Mouse (Mus musculus): ENCODE data around the gene Mrpl16. TPM values are rescaled to one million over a fixed set of nuclear protein-coding genes. Genes with fewer than 3 reads are reported as not detected.
A peak's percentile ranks its signal among the peaks of the same experiment; 100 is the strongest.

Gene Mrpl16
- polyA plus RNA-seq, 1 experiment = 14.7 TPM

DNA sequence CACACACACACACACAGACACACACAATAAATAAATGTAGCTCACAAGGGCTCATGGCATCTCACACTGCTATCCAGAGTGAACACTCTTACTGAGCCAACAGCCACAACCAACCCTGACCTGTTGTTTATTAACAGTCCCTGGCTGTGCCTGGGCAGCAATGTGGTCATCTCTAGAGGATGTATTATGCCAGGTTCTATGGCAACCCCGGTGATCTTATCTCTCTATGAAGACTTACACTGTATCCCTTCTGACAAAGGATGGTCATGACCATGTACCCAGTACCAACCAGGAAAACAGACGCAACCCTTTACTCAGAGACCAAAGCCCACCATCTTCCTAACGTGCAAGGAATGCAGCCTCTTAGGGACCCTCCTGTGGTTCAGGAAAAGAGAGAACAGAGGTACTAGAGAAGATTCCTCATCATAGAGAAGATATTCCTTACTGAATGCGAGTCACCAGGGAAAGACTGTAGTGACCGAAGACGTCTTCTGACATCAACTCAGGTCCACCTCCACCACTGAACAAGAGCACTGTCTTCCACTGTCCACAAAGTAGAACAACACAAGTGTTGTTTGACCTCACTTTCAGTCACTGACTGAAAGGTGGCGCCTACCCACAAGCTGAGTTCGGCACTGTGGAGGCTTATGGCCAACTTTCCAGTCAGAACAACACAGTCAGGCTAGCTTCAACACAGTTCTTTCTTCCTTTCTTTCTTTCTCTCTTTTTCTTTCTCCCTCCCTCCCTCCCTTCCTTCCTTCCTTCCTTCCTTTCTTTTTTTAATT is 30.5 kb downstream of the Mrpl16 start:
- no peak for DNase-seq (ENCODE audit: low read depth, low spot score)
- 67% methylated on average over 8 of the region's 8 CpGs for WGBS

DNA sequence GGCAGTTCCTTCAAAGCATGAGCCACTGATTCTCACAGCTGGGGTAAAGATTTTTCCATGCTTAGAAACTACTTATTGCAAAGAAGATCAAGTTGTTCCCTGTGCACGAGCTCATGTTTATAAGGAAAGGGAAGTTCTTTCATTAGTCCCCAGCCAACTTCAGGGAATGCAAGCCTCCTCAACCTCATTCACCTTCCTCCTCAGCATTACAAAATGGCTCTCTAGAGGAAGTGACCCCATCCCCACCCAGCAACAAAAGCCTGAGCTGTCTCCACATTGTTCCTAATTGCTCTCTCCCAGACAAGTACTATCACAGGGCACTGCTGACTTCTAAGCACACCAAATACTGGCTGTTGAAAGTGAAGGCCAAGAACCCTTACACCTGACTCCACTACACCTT is 34.2 kb downstream of the Mrpl16 start:
- WGBS = 19% methylated on average over 1 of the region's 1 CpGs
- DNase-seq (ENCODE audit: low read depth, low spot score) = no peak

DNA sequence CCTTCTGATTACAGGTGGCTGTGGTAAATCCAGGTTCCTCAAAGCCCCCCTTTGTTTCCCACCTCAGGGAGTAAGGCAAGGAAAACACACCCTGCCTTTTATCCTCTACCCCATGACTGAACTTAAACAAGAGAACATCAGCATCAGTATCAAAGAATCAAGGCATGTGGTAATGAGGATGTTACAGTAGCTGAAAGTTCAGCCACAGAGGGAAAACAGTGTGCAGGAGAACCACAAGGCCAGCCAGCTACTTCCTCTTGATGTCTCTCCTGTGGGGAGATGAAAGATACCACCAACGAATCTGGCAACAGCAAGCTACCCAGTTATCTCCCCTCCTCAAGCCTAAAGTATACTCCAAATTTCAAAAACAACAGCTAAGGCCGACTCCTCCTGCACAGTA is 37.1 kb downstream of the Mrpl16 start:
- 67% methylated on average over 2 of the region's 2 CpGs for WGBS
- no peak for DNase-seq (ENCODE audit: low read depth, low spot score)

DNA sequence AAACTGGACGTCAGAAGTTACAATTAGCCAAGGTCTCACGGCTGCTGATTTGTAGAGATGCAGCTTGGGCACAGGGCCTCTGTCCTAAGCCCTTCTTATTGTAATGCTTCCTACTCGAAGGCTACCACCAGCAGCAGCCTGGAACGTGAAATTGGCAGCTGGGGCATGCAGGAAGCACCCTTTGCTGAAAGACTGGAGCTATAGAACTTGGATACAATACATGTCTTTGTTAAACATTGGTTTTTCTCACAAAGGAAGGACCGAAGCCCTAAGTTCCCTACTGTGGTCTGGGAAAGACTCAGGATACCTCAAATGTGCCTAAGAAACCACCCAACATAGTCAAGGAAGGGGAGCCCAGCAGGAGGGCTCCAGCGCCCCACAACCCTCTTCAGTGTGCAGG is 37.6 kb downstream of the Mrpl16 start:
- no peak for DNase-seq (ENCODE audit: low read depth, low spot score)
- WGBS = 67% methylated on average over 6 of the region's 6 CpGs

DNA sequence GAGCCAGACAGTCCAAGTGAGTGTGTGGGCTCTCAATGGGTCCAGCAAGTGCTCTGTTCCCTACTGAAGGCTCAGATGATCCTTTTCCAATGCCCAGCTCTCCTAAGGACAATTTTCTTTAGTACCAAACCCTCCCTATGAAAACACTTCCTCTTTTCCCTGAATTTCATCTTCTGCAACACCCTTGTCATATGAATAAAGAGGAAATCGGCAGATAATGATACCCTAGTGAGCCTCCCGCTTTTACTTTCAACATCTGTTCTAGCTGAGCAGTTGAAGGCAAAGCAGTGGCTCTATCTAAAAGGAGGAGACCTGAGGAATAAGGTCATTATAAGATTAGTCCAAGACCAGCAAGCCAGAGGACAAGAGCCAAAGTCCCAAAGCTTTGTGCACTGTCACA is 38.3 kb downstream of the Mrpl16 start:
- 85% methylated on average over 2 of the region's 2 CpGs for WGBS
- DNase-seq (ENCODE audit: low read depth, low spot score) = no peak

DNA sequence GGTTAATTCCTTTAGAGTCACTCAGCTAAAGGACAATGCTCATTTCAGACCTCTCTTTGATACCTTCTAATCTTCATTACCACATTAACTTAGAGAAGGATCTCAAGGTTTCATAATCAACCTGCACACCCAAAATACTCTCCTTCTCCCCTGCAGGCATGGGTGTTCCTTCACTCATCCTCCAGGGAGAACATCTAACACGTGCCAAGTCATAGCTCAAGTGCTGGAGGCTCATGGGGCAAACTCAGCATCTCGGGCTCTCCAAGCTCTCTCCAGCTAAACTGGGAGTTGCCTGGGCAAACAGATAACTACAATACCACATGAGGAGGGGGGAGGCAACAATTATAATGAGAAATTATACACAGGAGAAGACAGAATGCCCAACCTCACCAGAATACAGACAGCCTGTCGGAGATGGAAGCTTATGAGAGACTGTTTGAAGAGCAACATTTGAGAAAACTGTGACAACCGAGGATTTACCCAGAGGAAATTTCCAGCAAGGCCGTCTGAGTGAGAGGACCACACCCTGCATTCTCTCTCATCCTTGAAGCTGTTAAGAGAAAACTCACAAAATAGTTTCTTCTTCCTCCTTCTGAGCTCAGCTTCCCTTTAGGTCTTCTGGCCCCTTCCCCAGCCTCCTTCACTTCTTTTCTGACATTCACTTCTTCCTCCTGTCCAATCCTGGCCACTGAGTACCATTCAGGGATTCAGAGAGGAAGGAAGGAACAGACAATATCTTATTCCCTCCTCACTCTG is 40.0 kb downstream of the Mrpl16 start:
- no peak for DNase-seq (ENCODE audit: low read depth, low spot score)
- 47% methylated on average over 5 of the region's 5 CpGs for WGBS

DNA sequence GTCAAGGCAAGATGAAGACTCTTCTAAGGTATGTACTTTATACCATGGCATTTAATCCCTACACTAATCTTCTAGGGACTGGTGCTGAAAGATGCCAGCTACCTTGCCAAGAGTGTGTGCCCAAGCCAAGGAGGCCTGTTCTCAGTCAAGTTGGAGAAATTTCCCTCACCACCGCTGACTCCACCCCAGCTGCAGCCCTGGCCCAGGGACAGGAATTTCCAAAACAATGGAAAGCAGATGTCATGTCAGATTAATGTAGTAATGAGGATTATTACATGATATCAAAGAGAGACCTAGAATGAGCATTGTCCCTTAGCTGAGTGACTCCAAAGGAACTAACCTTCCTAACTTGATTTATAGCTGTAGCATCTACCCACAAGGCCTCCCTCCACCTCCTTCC is 40.7 kb downstream of the Mrpl16 start:
- WGBS = 67% methylated on average over 1 of the region's 1 CpGs
- no peak for DNase-seq (ENCODE audit: low read depth, low spot score)

DNA sequence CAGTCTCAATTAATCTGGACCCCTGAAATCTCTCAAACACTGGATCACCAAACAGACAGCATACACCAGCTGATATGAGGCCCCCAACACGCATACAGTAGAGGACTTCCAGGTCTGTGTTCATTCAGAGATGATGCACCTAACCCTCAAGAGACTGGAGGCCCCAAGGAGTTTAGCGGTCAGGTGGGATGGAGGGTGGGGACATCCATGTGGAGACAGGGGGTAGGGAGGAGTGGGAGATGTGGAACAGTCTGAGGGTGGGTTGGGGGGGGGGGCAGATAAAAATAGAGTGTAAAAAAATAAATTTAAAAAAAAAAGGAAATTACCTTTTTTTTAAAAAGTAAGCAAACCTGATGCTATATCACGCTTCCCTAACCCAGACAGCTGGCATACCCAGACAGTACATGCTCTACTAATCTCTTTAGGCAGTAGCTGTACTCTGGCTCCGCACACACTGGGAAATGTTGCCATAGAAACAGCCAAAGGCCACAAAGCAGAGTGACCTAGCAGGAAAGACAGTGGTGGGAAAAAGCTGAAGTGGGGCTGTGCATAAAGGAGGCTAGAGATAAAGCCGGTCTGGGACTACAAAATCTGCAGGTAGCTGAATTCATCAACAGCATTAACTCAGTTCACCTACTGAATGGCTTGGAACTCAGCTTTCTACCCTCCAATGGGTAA is 41.6 kb downstream of the Mrpl16 start:
- 76% methylated on average over 5 of the region's 5 CpGs for WGBS
- no peak for DNase-seq (ENCODE audit: low read depth, low spot score)

DNA sequence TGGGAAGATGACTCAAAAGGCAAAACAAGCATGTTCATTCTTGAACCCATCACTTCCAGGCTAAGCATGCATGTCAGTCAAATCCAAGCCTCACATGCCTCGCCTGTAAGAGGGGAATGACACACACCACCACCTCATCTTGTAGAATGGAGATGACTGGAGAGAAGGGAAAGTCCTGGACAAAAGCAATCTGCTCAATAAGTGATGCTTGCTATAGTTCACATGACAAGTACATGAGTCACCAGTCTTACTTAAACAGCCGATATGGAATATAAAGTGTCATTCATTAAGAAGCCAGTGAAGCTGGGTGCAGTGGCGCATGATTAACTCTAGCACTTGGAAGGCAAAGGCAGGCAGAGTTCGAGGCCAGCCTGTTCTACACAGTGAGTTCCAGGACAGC is 42.9 kb downstream of the Mrpl16 start:
- DNase-seq (ENCODE audit: low read depth, low spot score) = no peak
- WGBS = 65% methylated on average over 4 of the region's 4 CpGs

DNA sequence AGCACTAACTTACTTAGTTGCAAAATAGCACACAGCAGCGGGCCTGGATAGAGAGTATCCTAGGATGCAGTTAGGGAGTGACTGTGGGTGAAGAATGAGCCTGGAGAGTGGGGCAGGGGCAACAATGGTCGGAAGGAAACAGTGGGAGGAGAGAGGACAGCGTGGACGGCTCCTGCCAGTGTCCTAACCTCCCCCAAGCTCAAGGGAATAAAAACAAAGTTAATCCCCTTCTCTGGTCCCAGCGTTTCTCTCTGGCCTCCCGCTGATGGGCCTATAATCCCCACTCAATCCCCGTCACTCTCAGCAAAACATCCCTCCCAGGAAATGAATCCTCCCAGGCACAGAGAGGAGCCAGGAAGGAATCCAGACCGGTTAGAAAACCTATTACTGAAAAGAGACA is 43.5 kb downstream of the Mrpl16 start:
- WGBS = 64% methylated on average over 8 of the region's 8 CpGs
- no peak for DNase-seq (ENCODE audit: low read depth, low spot score)

DNA sequence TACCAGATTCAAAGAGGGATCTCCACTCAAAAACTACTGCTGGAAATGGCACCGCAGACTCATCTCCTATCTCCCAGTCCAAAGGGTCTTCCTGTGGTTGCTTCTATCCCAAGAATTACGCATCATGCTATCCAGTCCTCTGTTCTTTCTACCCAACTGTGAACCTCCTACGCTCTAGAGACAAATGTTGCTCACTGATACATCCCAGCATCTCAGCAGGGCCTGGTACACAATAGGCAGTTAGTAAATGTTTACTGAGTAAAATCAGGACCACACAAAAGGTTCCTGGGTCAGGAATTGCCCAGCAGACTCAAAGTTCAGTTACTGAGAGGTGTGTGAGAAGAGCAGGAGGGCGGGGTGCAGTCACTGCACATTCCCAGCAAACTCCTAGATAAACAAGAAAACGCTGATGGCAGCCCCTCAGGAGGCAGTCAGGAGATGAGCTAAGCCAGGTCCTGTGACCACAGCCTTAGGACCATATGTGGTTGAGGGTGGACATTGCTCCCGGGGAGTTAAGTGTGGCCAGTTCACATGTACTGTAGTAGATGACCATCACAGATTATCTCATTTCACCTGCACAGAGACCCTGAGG is 44.6 kb downstream of the Mrpl16 start:
- WGBS = 68% methylated on average over 6 of the region's 6 CpGs
- DNase-seq (ENCODE audit: low read depth, low spot score) = no peak

DNA sequence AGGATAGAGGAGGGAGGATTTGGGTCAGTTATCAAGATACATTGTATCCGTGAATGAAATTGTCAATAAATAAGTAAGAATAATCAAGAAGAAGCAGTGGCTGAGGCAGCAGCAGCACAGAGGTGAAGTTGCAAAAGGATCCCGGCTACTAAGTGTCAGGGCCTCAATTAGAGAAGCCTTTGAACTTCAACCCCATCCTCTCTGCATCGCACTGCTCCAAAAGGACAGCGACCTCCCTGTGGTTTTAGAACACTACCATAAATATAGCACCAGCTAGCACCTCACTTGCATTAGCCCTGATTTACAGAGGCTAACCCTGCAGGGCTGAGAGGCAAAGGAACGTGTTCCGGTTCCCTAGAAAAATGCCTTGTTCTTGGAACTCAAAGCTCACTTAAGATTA is 46.5 kb downstream of the Mrpl16 start:
- DNase-seq (ENCODE audit: low read depth, low spot score) = no peak
- 68% methylated on average over 6 of the region's 6 CpGs for WGBS

DNA sequence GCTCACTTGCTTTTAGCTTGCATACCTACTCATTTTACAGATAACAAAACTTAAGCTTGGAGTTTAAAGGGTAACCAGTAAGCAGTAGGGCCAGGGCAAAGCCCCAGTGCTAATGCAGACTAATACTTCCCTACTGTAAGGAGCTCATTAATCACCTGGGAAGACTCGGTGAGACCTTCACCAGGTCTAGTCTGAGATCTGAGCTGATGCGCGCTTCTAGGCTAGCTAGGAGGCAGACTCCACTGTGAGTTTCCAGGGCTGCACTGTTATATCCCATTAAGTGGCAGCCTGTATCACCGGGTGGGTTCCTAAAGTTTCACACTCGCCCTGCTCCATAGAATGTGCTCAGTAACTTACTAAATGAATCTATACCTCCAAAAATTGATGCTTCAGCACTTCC is 47.4 kb downstream of the Mrpl16 start:
- DNase-seq (ENCODE audit: low read depth, low spot score) = no peak
- WGBS = 40% methylated on average over 5 of the region's 5 CpGs

DNA sequence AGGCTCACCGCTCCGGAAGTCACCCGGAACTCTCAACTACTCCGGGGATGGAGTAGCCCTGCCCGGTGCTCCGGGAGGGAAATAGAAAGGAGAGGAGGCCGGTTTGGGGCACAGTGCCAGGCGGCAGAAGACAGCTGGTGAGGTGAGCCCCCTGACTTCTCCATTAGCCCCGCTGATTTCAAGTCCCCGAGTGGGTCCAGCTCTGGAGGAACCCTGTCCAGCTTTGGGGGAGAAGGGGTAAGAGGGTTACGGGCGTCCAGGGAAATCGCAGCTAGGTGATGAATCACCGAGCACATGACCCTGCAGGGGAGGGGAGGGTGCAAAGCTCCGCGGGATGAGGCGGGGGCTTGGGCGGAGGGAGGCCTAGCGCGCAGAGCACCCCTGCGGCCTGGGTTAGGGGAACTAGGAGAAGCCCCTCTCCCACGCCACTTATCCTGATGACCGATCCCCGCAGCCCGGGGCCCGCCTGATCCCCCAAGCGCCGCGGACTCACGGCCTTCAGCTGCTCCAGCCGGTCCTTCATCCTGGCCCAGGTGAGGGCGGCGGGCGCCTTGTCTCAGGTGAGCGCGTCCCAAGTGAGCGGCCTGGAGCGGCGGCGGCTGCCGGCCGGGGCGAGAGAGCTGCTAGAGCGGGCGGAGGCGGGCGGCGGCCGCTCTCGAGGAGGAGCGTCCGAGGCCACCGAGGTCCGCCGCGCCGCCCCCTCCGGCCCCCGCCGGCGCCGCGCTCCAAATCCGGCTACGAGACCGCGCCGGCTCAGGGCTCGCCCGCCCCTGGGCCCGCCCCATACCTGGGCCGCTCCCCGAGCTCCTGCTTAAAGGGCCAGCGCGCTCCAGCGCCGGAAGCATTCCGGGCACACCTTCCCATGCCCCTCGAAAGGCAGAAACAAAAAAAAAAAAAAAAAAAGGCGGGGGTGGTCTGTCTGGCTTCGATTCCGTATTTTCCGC is 48.3 kb downstream of the Mrpl16 start:
- no peak for DNase-seq (ENCODE audit: low read depth, low spot score)
- under 1% methylated on average over 73 of the region's 83 CpGs for WGBS

DNA sequence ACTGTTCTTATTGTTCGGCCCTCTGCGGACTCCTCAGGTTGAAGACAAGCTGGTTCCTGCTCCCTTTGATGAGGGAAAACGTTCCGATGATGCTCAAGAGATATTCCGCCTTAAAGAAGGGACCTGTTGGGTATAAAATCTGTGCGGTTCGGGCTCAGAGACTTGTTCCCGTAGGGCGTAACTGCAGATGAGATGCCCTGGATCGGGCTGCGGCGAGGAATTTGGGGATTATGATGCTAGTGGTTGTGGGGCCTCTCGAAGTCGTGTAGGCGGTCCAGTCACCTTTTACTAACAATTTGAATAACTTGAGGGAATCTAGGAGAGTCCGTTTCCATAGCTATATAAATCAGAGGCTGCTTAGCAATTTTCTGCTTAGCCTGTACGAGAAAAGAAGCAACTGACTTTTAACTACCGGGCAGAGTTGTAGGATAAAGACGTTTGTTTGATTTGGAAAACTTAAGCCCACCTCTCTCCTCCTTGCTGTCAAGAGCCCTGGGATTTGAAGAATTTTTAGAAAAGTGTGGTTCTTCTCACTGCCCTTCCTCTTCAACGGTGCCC is 49.0 kb downstream of the Mrpl16 start, which contains the start of gene Stx3:
Gene Stx3 (minus strand): TSS at position 261 of the 558 bp plus-strand sequence.
- DNase-seq (ENCODE audit: low read depth, low spot score) = no peak
- WGBS = under 1% methylated on average over 20 of the region's 20 CpGs

DNA sequence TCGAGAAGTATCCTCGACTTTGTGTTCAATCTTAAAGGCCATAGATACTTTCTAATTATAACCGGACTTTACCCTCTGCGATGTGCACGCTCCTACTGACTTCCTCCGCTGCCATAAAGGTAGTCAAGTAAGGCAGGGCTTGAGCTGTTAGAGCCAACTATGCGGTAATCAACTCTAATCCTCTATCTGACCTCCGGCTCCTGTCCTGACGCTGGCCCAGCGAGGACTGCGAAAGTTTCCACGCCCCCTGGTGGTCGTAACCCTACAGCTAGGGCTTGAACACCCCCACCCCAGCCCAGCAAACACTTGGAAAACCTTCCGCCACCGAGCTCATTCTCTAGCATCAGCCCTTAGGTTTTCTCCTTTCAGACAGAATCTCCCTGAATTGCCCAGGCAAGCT is 49.6 kb downstream of the Mrpl16 start:
- WGBS = under 1% methylated on average over 15 of the region's 15 CpGs
- peak; percentile 65 for DNase-seq (ENCODE audit: low read depth, low spot score)

DNA sequence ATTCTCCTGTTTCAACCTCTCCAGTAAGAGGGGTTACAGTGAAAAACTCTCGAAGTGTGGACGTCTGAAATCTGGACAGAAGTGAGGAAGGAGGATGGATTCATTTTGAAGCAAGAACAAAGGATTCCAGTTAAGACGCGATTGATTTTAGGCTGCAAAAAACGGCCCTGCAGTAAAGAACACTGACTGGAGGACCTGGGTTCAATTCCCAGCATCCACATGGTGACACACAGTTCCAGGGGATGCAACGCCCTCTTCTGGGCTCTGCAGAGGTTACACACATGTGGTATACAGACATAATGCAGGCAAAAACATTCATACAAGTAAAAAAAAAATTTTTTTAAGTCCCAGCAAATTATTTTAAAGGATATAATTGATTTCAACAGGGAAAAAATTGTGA is 50.0 kb downstream of the Mrpl16 start:
- 23% methylated on average over 6 of the region's 6 CpGs for WGBS
- DNase-seq (ENCODE audit: low read depth, low spot score) = no peak

DNA sequence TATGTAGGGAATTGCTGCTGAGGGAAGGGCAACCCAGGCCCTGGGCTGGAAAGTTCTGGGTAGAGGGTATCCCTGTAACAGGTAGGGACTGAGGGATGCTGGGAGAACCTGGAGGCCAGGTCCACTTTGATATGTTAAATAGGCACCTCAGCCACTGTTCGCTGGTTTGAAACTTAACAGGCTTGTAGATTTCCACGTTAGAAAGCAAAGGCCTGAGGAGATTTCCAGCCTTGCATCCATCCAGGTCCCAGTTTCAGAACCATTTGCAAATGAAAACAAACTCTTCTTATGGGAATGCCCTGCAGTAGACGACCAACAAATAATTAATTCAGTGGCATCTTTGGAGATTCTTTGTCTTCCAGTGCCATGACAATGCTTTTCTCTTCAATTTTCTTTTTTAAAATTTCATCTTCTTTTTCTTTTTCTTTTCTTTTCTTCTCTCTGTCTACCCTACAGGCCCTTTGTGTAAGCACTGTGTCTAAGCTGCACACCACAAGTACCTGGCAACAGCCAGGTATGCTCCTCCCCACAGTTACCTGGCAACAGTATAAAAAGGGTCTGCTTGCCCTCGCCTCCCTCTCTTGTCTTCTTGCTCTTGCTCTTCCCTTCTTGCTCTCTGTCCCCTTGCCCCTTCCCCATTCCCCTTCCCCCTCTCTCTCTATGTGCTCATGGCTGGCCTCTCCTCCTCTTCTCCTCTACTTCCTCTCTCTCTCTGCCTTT is 53.3 kb downstream of the Mrpl16 start:
- WGBS = 69% methylated on average over 4 of the region's 4 CpGs
- DNase-seq (ENCODE audit: low read depth, low spot score) = no peak

Data from large intestine, adult 2 months (tissue).